Mouse (Mus musculus) lung, adult 2 months (tissue): ENCODE measurements at regions not wholly inside any gene's neighbourhood (a gene's known extent, or its start where the extent isn't known, plus 50 kb on each side); places are given as distances from the start of the nearest gene placed in this dataset.

ENCODE experiments used
- DNase-seq: peaks from one replicate; pipeline ENCODE4 v3.0.0; 2022
- H3K4me1 ChIP-seq: fragments of 200-500 bp; 2 replicates; pipeline ENCODE4 v1.6.1; 2011; ENCODE audit warnings: low read length; ENCODE audit not compliant: control insufficient read depth, insufficient read depth
- H3K4me3 ChIP-seq: fragments of 200-500 bp; replicated peaks from 2 replicates; pipeline ENCODE3; 2011; ENCODE audit warnings: low read depth, mild to moderate bottlenecking, control low read depth, low read length; ENCODE audit errors: extremely low read depth
- CTCF ChIP-seq: fragments of 200-500 bp; IDR thresholded peaks from 2 replicates; pipeline ENCODE4 v1.5.1; 2011; ENCODE audit warnings: mild to moderate bottlenecking, low read length, control low read depth; ENCODE audit not compliant: insufficient read depth
- POLR2A ChIP-seq: fragments of 200-500 bp; IDR thresholded peaks from 2 replicates; pipeline ENCODE4 v1.6.1; 2011; ENCODE audit warnings: low read depth, mild to moderate bottlenecking, control low read depth, low read length, borderline replicate concordance; ENCODE audit errors: extremely low read depth
- whole genome bisulfite sequencing: fragments of 180-500 bp; shearing (Covaris S2); methylation state at CpG from one replicate; pipeline ENCODE4 v1.1.7; 2018; 5-methylcytosine and 5-hydroxymethylcytosine counted together

GRCm38 (mm10) chr4:70742002-70742401 is 207.2 kb upstream of the Megf9 start:
- WGBS = 58% methylated on average over 1 of the region's 1 CpGs
- Histone ChIP-seq H3K4me1 (no peaks in the 10 kb centered on the region), H3K4me3 (no peak overlapping the region)
- no peak for DNase-seq
- TF ChIP-seq POLR2A (no peak), CTCF (no peak)

- no peak for DNase-seq
- WGBS = 32% methylated on average over 4 of the region's 4 CpGs
- Histone ChIP-seq H3K4me3 (no peak overlapping the region), H3K4me1 (no peaks in the 10 kb centered on the region)
- TF ChIP-seq CTCF = no peak
- TF ChIP-seq POLR2A = no peak
Observed at GRCm38 (mm10) chr4:70741121-70741520, 206.3 kb upstream of the Megf9 start.

GRCm38 (mm10) chr4:70709126-70709689 is 174.4 kb upstream of the Megf9 start:
- DNase-seq = no peak
- 19% methylated on average over 2 of the region's 2 CpGs for WGBS
- Histone ChIP-seq H3K4me3 (no peak overlapping the region), H3K4me1 (no peaks in the 10 kb centered on the region)
- TF ChIP-seq CTCF (no peak), POLR2A (no peak)

DNA sequence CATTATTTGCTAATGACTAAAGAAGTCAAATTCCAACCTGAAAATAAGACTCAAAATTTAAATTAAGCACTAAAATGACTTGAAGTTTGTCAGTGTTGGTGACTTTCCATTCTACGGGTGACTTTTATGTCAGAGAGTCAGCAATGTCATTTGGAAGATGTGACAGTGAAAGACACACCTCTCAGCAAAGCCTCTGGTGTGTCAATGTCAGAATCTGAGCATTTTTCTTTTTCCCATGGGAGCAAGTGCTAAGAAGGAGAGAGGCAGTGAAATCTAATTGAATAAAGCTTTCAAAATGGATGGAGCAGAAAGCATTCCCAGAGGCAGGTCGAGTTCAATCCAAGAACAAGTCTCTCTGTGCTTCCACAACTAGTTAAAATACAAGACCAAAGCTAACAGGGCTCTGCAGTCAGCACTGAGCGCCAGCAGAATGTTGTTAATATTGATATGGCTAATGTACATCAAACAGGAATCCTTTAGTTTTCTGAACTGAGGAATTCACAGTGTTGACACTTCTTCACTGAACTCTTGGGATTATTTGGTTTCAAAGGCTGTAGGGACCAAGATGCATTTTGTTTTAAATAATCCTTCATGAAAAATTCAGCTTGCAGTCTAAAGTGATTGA is 170.4 kb upstream of the Megf9 start:
- no peak for TF ChIP-seq POLR2A
- no peak for TF ChIP-seq CTCF
- DNase-seq = no peak
- WGBS = 66% methylated on average over 3 of the region's 3 CpGs

DNA sequence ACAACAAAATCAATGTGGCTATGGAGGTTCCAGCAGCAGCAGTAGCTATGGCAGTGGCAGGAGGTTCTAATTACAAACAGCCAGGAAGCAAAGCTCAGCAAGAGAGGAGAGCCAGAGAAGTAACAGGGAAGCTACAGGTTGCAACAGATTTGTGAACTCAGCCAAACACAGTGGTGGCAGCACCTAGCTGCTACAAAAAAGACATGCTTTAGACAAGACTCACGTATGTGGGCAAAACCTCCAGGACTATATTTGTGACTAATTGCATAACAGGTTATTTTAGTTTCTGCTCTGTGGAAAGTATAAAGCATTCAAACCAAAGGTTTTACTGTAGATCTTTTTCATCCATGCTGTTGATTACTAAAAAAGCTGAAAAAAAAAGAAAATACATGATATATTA is 166.1 kb upstream of the Megf9 start:
- no peaks in the 10 kb centered on the region for H3K4me1 ChIP-seq
- WGBS = 86% methylated on average over 1 of the region's 1 CpGs
- H3K4me3 ChIP-seq = no peak overlapping the region
- no peak for TF ChIP-seq CTCF
- TF ChIP-seq POLR2A = no peak
- no peak for DNase-seq

More for the DNA sequence above, 170.4 kb upstream of the Megf9 start:
- Histone ChIP-seq H3K4me3 (no peak overlapping the region), H3K4me1 (no peaks in the 10 kb centered on the region)

- 95% methylated on average over 1 of the region's 1 CpGs for WGBS
- DNase-seq = no peak
- TF ChIP-seq CTCF (no peak), POLR2A (no peak)
Observed at GRCm38 (mm10) chr4:70664181-70664580, 129.4 kb upstream of the Megf9 start.

DNA sequence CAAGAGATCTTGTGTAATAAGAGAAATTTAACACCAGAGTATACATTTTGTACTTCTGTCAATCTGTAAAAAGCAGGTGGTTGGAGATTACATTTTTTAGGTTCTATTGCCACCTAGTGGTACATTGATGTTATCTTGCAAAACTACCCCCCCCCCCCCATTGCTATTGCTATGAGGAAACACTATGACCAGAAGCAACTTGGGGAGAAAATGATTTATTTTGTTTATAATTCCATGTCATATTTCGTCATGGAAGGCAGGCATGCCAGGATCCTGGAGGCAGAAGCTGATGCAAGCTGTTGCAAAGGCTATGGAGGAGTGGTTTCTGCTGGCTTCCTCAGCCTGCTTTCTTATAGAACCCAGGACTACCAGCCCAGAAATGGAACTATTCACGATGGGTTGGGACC is 86.6 kb upstream of the Megf9 start:
- WGBS = 29% methylated on average over 2 of the region's 2 CpGs
- TF ChIP-seq CTCF (no peak), POLR2A (no peak)

More at GRCm38 (mm10) chr4:70664181-70664580, 129.4 kb upstream of the Megf9 start:
- no peaks in the 10 kb centered on the region for H3K4me1 ChIP-seq
- H3K4me3 ChIP-seq = no peak overlapping the region

DNA sequence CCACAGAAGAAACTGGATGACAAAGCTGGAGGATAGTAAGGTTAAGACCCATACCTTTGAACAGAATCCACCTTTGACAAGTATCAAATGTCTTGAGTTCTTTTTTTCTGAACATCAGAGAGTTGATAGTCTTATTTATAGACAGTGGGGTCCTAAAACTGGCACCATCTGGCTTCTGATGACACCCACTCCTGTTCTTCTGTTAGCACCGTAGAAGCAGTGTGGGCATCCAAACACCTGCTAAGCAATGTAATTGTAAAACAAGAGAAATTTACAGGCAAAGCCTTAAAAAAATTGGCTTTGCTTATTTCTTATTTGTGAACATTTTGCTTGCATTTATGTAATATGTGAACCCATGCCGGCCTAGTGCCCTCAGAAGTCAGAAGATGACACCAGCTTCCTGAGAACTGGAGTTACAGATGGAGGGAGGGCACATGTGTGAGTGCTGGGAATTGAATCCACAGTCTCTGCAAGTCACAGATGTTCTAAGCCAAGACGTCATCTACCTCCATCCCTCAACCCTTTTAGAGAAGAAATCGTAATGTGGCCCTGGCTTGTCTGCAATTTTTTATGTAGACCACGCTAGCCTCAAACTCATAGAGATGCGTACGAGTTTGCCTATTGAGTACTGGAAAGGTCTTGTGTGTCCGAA is 85.0 kb upstream of the Megf9 start:
- H3K4me3 ChIP-seq = no peak overlapping the region

More for the DNA sequence above, 86.6 kb upstream of the Megf9 start:
- H3K4me1 ChIP-seq = no peaks in the 10 kb centered on the region
- H3K4me3 ChIP-seq = no peak overlapping the region
- DNase-seq = peak; percentile 6

GRCm38 (mm10) chr4:70615794-70616193 is 81.0 kb upstream of the Megf9 start:
- TF ChIP-seq CTCF = no peak
- TF ChIP-seq POLR2A = no peak
- DNase-seq = no peak
- no peaks in the 10 kb centered on the region for H3K4me1 ChIP-seq
- no peak overlapping the region for H3K4me3 ChIP-seq
- WGBS = 47% methylated on average over 4 of the region's 4 CpGs

More for the DNA sequence above, 85.0 kb upstream of the Megf9 start:
- H3K4me1 ChIP-seq = no peaks in the 10 kb centered on the region
- TF ChIP-seq POLR2A = no peak
- TF ChIP-seq CTCF = no peak
- WGBS = 90% methylated on average over 8 of the region's 8 CpGs
- DNase-seq = no peak

GRCm38 (mm10) chr4:70614411-70614810 is 79.6 kb upstream of the Megf9 start:
- H3K4me1 ChIP-seq = no peaks in the 10 kb centered on the region
- no peak for DNase-seq
- no peak for TF ChIP-seq CTCF
- no peak for TF ChIP-seq POLR2A
- WGBS = 86% methylated on average over 5 of the region's 5 CpGs
- H3K4me3 ChIP-seq = no peak overlapping the region
